8 mouse cellular contexts compared by ENCODE assay signal in genomic region chr9:109095137-109095982, GRCm38 (mm10). TPM values are rescaled to one million over a fixed set of nuclear protein-coding genes. Genes with fewer than 3 reads are reported as not detected.
A peak's percentile ranks its signal among the peaks of the same experiment; 100 is the strongest.
DNase-seq lines count a peak whose midpoint lies in the region; ATAC-seq and TF ChIP-seq lines count a peak whose summit lies in the region.

Gene Plxnb1 (plus strand): TSS chr9:109095389.

- TF ChIP-seq CTCF in kidney, postnatal 0 days (IDR thresholded peaks at IDR 0.05; ENCODE audit: low read depth): no peak

- no peaks in the 10 kb centered on the region for H3K36me3 ChIP-seq in embryonic facial prominence, embryonic 11.5 days (replicated peaks; ENCODE audit: control insufficient read depth, insufficient read depth, low read depth, low read length)
- H3K36me3 ChIP-seq in heart, embryonic 12.5 days: peaks cover 27% of the 10 kb centered on the region
- no peaks in the 10 kb centered on the region for H3K36me3 ChIP-seq in kidney, postnatal 0 days (ENCODE audit: insufficient read depth, low read length)
- peaks cover 26% of the 10 kb centered on the region for H3K36me3 ChIP-seq in liver, embryonic 12.5 days

- peak within 1 kb of the TSS; percentile 99 for H3K27ac ChIP-seq in embryonic facial prominence, embryonic 11.5 days (replicated peaks; ENCODE audit: low read depth, low read length)
- peak within 1 kb of the TSS; percentile 99 for H3K27ac ChIP-seq in heart, embryonic 12.5 days (ENCODE audit: poor library complexity, severe bottlenecking)
- H3K27ac ChIP-seq in kidney, postnatal 0 days: peak within 1 kb of the TSS; percentile 98
- peak within 1 kb of the TSS; percentile 84 for H3K27ac ChIP-seq in liver, embryonic 12.5 days

- DNase-seq in B cell, adult 2 months: peak; percentile 66 to 72
- DNase-seq in adrenal gland, postnatal 10 days: peak; percentile 86
- peak; percentile 87 for DNase-seq in embryonic facial prominence, embryonic 11.5 days (ENCODE audit: low spot score)
- peak; percentile 86 for DNase-seq in kidney, postnatal 0 days (ENCODE audit: low spot score)
- peak; percentile 21 to 41 for DNase-seq in natural killer cell, adult 2 months (ENCODE audit: low spot score in 2 of 2)
- peak; percentile 69 for DNase-seq in testis, postnatal 14 days (ENCODE audit: low spot score)

- under 1% methylated on average over 91 of the region's 102 CpGs for WGBS in embryonic facial prominence, embryonic 11.5 days
- WGBS in heart, embryonic 12.5 days: under 1% methylated on average over 79 of the region's 102 CpGs
- under 1% methylated on average over 89 of the region's 102 CpGs for WGBS in kidney, postnatal 0 days
- under 1% methylated on average over 96 of the region's 102 CpGs for WGBS in liver, embryonic 12.5 days (ENCODE audit: insufficient replicate concordance)

- H3K4me1 ChIP-seq in embryonic facial prominence, embryonic 11.5 days (ENCODE audit: control insufficient read depth, insufficient read depth, low read length): peaks cover 2% of the 10 kb centered on the region
- H3K4me1 ChIP-seq in heart, embryonic 12.5 days (replicated peaks): peaks cover 66% of the 10 kb centered on the region
- H3K4me1 ChIP-seq in kidney, postnatal 0 days (replicated peaks; ENCODE audit: insufficient read depth, low read length): peaks cover 44% of the 10 kb centered on the region
- peaks cover 53% of the 10 kb centered on the region for H3K4me1 ChIP-seq in liver, embryonic 12.5 days

- peak; percentile 64 for ATAC-seq in embryonic facial prominence, embryonic 11.5 days (replicated peaks; ENCODE audit: insufficient number of reproducible peaks, low FRiP score, low TSS enrichment, low read depth)
- ATAC-seq in heart, embryonic 12.5 days (ENCODE audit: insufficient number of reproducible peaks, low FRiP score): peak; percentile 51
- ATAC-seq in kidney, postnatal 0 days (replicated peaks; ENCODE audit: low FRiP score, low read depth): peak; percentile 58
- peak; percentile 9; the same call in 1 of the 2 replicates for ATAC-seq in liver, embryonic 12.5 days

- H3K27me3 ChIP-seq in embryonic facial prominence, embryonic 11.5 days (ENCODE audit: control insufficient read depth, insufficient read depth, low read length): no peaks in the 10 kb centered on the region
- H3K27me3 ChIP-seq in heart, embryonic 12.5 days (replicated peaks): no peaks in the 10 kb centered on the region
- no peaks in the 10 kb centered on the region for H3K27me3 ChIP-seq in kidney, postnatal 0 days (ENCODE audit: insufficient read depth, low read length)
- peaks cover 67% of the 10 kb centered on the region for H3K27me3 ChIP-seq in liver, embryonic 12.5 days (replicated peaks)

- peak within 1 kb of the TSS; percentile 65 for H3K4me3 ChIP-seq in embryonic facial prominence, embryonic 11.5 days (ENCODE audit: low read depth, low read length)
- H3K4me3 ChIP-seq in heart, embryonic 12.5 days: peak within 1 kb of the TSS; percentile 85
- H3K4me3 ChIP-seq in kidney, postnatal 0 days (replicated peaks; ENCODE audit: low read depth, low read length): peak within 1 kb of the TSS; percentile 74
- peak within 1 kb of the TSS; percentile 60 for H3K4me3 ChIP-seq in liver, embryonic 12.5 days

- peak within 1 kb of the TSS; percentile 79 for H3K4me2 ChIP-seq in embryonic facial prominence, embryonic 11.5 days (ENCODE audit: low read depth, low read length)
- H3K4me2 ChIP-seq in heart, embryonic 12.5 days: peak within 1 kb of the TSS; percentile 83
- peak within 1 kb of the TSS; percentile 91 for H3K4me2 ChIP-seq in kidney, postnatal 0 days (ENCODE audit: low read length)
- H3K4me2 ChIP-seq in liver, embryonic 12.5 days: peak within 1 kb of the TSS; percentile 74

- H3K9ac ChIP-seq in embryonic facial prominence, embryonic 11.5 days (replicated peaks; ENCODE audit: low read length): peak within 1 kb of the TSS; percentile 97
- H3K9ac ChIP-seq in heart, embryonic 12.5 days: peak within 1 kb of the TSS; percentile 97
- peak within 1 kb of the TSS; percentile 91 for H3K9ac ChIP-seq in kidney, postnatal 0 days (ENCODE audit: low read depth, low read length)
- H3K9ac ChIP-seq in liver, embryonic 12.5 days: peak within 1 kb of the TSS; percentile 63

- no peaks in the 10 kb centered on the region for H3K9me3 ChIP-seq in embryonic facial prominence, embryonic 11.5 days (replicated peaks; ENCODE audit: control insufficient read depth, low read length)
- no peaks in the 10 kb centered on the region for H3K9me3 ChIP-seq in heart, embryonic 12.5 days (replicated peaks)
- H3K9me3 ChIP-seq in kidney, postnatal 0 days (replicated peaks; ENCODE audit: low read length): no peaks in the 10 kb centered on the region
- no peaks in the 10 kb centered on the region for H3K9me3 ChIP-seq in liver, embryonic 12.5 days (replicated peaks)

RNA-seq across cellular contexts. Expression of gene Plxnb1, which starts in this region (rescaled TPM):
- 10 to 100 TPM; 46.9 to 69.6 TPM for total RNA-seq in adrenal gland, postnatal 10 days (2021)
- 9.6 and 10.1 TPM in 2 replicates for polyA plus RNA-seq in embryonic facial prominence, embryonic 11.5 days (2014; fragmentation: Nextera tagmentation; extraction: Ambion mirVana)
- polyA plus RNA-seq in heart, embryonic 12.5 days (2016; fragmentation: Nextera tagmentation; extraction: Ambion mirVana): 11.1 and 11.7 TPM in 2 replicates
- 8.4 and 9.6 TPM in 2 replicates for polyA plus RNA-seq in kidney, postnatal 0 days (2015; fragmentation: Nextera tagmentation; extraction: Ambion mirVana)
- 4.9 TPM in 2 replicates for polyA plus RNA-seq in liver, embryonic 12.5 days (2016; fragmentation: Nextera tagmentation; extraction: Ambion mirVana)

Comparison
In these comparisons a context has a peak if more than half of its experiments do, and no peak if none do; other contexts are left out.
1. Peak in every context shown above with its lines: DNase-seq, ATAC-seq, H3K4me3 ChIP-seq and H3K27ac ChIP-seq.
2. DNase-seq: peak in every context shown above with its lines; median percentile 87 in embryonic facial prominence, embryonic 11.5 days; 86 in adrenal gland, postnatal 10 days; 86 in kidney, postnatal 0 days; 69 in B cell, adult 2 months; 69 in testis, postnatal 14 days; 31 in natural killer cell, adult 2 months.
3. ATAC-seq: peak in every context shown above with its lines; median percentile 64 in embryonic facial prominence, embryonic 11.5 days; 58 in kidney, postnatal 0 days; 51 in heart, embryonic 12.5 days; 9 in liver, embryonic 12.5 days.